Mouse (Mus musculus) frontal cortex, postnatal 25 days (tissue): ENCODE measurements at regions not wholly inside any gene's neighbourhood (a gene's known extent, or its start where the extent isn't known, plus 50 kb on each side); places are given as distances from the start of the nearest gene placed in this dataset.

Experiments used
- DNase-seq, 2 experiments: peaks; one replicate each; pipeline ENCODE4 v3.0.0; 2022; ENCODE audit warnings: low spot score in 2 of 2

GRCm38 (mm10) chr9:46737446-46737845, 261.1 kb upstream of the Gm4791 start:
- no peak for DNase-seq

GRCm38 (mm10) chr9:46736232-46736631, 262.3 kb upstream of the Gm4791 start:
- DNase-seq: no peak

GRCm38 (mm10) chr9:46735664-46736067, 262.9 kb upstream of the Gm4791 start:
- DNase-seq: peak; percentile 87 to 91

GRCm38 (mm10) chr9:46728465-46728864, 270.1 kb upstream of the Gm4791 start:
- no peak for DNase-seq

GRCm38 (mm10) chr9:46724231-46724630, 274.3 kb upstream of the Gm4791 start:
- DNase-seq: no peak

GRCm38 (mm10) chr9:46713415-46713814, 285.1 kb upstream of the Gm4791 start:
- no peak for DNase-seq

- DNase-seq: no peak
These were observed 294.2 kb upstream of the Gm4791 start for GRCm38 (mm10) chr9:46704151-46704905.

GRCm38 (mm10) chr9:46703674-46704073, 294.9 kb upstream of the Gm4791 start:
- no peak for DNase-seq

- DNase-seq: no peak
These were observed 295.5 kb upstream of the Gm4791 start for GRCm38 (mm10) chr9:46702901-46703636.

- DNase-seq: no peak
These were observed 296.3 kb upstream of the Gm4791 start for GRCm38 (mm10) chr9:46702053-46702900.

- DNase-seq: no peak
These were observed 302.4 kb upstream of the Gm4791 start for GRCm38 (mm10) chr9:46696171-46696570.

GRCm38 (mm10) chr9:46689331-46689730, 309.2 kb upstream of the Gm4791 start:
- no peak for DNase-seq

- DNase-seq: no peak
These were observed 314.3 kb upstream of the Gm4791 start for GRCm38 (mm10) chr9:46684113-46684850.

GRCm38 (mm10) chr9:46672050-46672449, 326.5 kb upstream of the Gm4791 start:
- DNase-seq: no peak

GRCm38 (mm10) chr9:46654422-46654821, 334.6 kb upstream of the 4931429L15Rik start:
- no peak for DNase-seq

GRCm38 (mm10) chr9:46647238-46647922, 327.6 kb upstream of the 4931429L15Rik start:
- no peak for DNase-seq

- no peak for DNase-seq
These were observed 325.7 kb upstream of the 4931429L15Rik start for GRCm38 (mm10) chr9:46645469-46645884.

- no peak for DNase-seq
These were observed 323.8 kb upstream of the 4931429L15Rik start for GRCm38 (mm10) chr9:46643551-46643950.

GRCm38 (mm10) chr9:46642696-46643095, 322.9 kb upstream of the 4931429L15Rik start:
- no peak for DNase-seq

GRCm38 (mm10) chr9:46636261-46637010, 316.6 kb upstream of the 4931429L15Rik start:
- no peak for DNase-seq
